Mouse (Mus musculus) embryonic facial prominence, embryonic 14.5 days (tissue): ENCODE results near the gene Gpr132. TPM values are rescaled to one million over a fixed set of nuclear protein-coding genes. Genes with fewer than 3 reads are reported as not detected.

Source experiments
- ATAC-seq: fragments of 200-750 bp; cut with Nextera tagmentation; 2 replicates; pipeline ENCODE4 v1.8.0; 2017; ENCODE audit warnings: low read depth, moderate number of reproducible peaks, moderate TSS enrichment
- DNase-seq: peaks from one replicate; pipeline ENCODE4 v3.0.0-alpha.2; 2015; ENCODE audit warnings: low spot score
- H3K27ac ChIP-seq: fragments of 300-500 bp; sonication (generic); replicated peaks from 2 replicates; pipeline ENCODE4 v1.5.1; 2014; ENCODE audit warnings: low read depth, mild to moderate bottlenecking, low read length, moderate library complexity
- H3K27me3 ChIP-seq: fragments of 300-500 bp; sonication (generic); replicated peaks from 2 replicates; pipeline ENCODE4 v1.6.1; 2014; ENCODE audit warnings: low read length; ENCODE audit not compliant: control insufficient read depth, insufficient read depth
- H3K36me3 ChIP-seq: fragments of 300-500 bp; sonication (generic); 2 replicates; pipeline ENCODE4 v1.6.1; 2014; ENCODE audit warnings: low read length, mixed read lengths; ENCODE audit not compliant: control insufficient read depth, insufficient read depth
- H3K4me1 ChIP-seq: fragments of 300-500 bp; sonication (generic); 2 replicates; pipeline ENCODE4 v1.6.1; 2014; ENCODE audit warnings: antibody characterized with exemption, low read length; ENCODE audit not compliant: control insufficient read depth, insufficient read depth
- H3K4me2 ChIP-seq: fragments of 300-500 bp; sonication (generic); 2 replicates; pipeline ENCODE4 v1.6.1; 2014; ENCODE audit warnings: low read depth, mild to moderate bottlenecking, low read length, moderate library complexity, mixed read lengths
- H3K4me3 ChIP-seq: fragments of 300-500 bp; sonication (generic); 2 replicates; pipeline ENCODE4 v1.5.1; 2014; ENCODE audit warnings: low read depth, mild to moderate bottlenecking, low read length
- H3K9ac ChIP-seq: fragments of 300-500 bp; sonication (generic); 2 replicates; pipeline ENCODE4 v1.6.1; 2014; ENCODE audit warnings: low read depth, mild to moderate bottlenecking, low read length, moderate library complexity, mixed read lengths
- H3K9me3 ChIP-seq: fragments of 300-500 bp; sonication (generic); 2 replicates; pipeline ENCODE4 v1.6.1; 2016; ENCODE audit warnings: low read length; ENCODE audit not compliant: control insufficient read depth
- WGBS: fragments of 180-500 bp; shearing (Covaris S2); extraction: QIAGEN DNeasy Blood & Tissue Kit; methylation state at CpG from one replicate; pipeline ENCODE4 v1.1.7; 2014; 5-methylcytosine and 5-hydroxymethylcytosine counted together
- polyA plus RNA-seq: library from polyadenylated mRNA; unstranded; fragments of >200 nt; fragmentation: Nextera tagmentation; extraction: Ambion mirVana; gene quantifications from 2 replicates; pipeline ENCODE4 v1.2.1, GENCODE M21; 2014

Gene Gpr132
- 0.45 and 0.54 TPM in 2 replicates for polyA plus RNA-seq

DNA sequence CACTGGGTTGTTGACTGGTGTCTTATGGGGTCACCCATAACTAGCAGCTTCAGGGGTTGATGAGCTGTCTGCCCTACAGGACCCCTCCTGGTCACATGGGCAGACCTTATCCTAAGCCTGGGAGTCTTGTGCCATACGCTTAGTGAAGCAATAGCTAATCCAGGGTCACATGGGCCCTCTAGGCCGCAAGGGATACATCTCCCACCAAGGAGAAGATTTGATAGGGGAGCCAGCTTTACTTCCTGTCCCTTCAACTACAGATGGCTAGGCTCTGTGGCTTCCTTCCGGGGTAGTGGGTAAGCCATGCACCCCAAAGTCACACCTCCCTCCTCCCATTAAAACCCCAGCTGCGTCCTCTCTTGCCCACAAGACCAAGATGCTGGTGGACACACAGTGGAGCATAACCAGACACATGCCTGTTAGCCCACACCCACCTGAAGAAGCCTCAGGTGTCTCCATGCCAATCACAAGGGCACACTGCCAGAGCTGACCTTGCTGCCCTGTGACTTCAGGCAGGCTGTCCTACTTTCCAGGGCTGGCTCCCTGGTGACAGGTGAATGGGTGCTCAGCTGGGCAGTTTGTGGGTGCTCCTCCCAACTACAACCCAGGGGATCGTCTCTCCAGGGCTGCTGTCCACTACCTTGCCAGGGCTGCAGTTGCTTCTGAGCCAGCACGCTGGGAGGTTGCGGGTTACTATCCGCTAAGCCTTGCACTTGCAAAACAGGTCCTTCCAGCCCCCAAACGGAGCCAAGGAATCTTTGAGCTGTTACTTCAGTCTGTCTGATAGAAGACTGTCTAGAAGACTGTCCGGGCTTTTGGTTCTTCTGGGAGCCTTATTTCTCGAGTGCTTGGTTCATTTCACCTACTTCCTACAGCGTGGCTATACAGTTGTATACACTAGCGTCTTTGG is at the start of gene Gpr132:
Gene Gpr132, minus strand, starts transcription at position 51 of the 910 bp plus-strand sequence.
- no peak within 1 kb of the TSS for H3K9ac ChIP-seq
- peak; percentile 68 for DNase-seq
- H3K4me2 ChIP-seq: no peak within 1 kb of the TSS
- no peaks in the 10 kb centered on the region for H3K36me3 ChIP-seq
- peaks cover 13% of the 10 kb centered on the region for H3K27me3 ChIP-seq
- H3K9me3 ChIP-seq: no peaks in the 10 kb centered on the region
- H3K4me1 ChIP-seq: peaks cover 11% of the 10 kb centered on the region; the same call in 1 of the 2 replicates
- ATAC-seq: no peak
- H3K4me3 ChIP-seq: no peak within 1 kb of the TSS
- 61% methylated on average over 13 of the region's 13 CpGs for WGBS
- no peak within 1 kb of the TSS for H3K27ac ChIP-seq

GRCm38 (mm10) chr12:112917486-112917885 is 49.5 kb upstream of the Gpr132 start:
- H3K27me3 ChIP-seq: no peaks in the 10 kb centered on the region
- no peak overlapping the region for H3K4me3 ChIP-seq
- ATAC-seq: no peak
- no peaks in the 10 kb centered on the region for H3K4me1 ChIP-seq
- no peak for DNase-seq
- H3K36me3 ChIP-seq: 0 out of 2 replicates have a peak, but pooled peaks cover 3% of the 10 kb centered on the region
- no peak overlapping the region for H3K27ac ChIP-seq
- H3K4me2 ChIP-seq: no peak overlapping the region
- 76% methylated on average over 11 of the region's 11 CpGs for WGBS
- no peak overlapping the region for H3K9ac ChIP-seq
- H3K9me3 ChIP-seq: no peaks in the 10 kb centered on the region

DNA sequence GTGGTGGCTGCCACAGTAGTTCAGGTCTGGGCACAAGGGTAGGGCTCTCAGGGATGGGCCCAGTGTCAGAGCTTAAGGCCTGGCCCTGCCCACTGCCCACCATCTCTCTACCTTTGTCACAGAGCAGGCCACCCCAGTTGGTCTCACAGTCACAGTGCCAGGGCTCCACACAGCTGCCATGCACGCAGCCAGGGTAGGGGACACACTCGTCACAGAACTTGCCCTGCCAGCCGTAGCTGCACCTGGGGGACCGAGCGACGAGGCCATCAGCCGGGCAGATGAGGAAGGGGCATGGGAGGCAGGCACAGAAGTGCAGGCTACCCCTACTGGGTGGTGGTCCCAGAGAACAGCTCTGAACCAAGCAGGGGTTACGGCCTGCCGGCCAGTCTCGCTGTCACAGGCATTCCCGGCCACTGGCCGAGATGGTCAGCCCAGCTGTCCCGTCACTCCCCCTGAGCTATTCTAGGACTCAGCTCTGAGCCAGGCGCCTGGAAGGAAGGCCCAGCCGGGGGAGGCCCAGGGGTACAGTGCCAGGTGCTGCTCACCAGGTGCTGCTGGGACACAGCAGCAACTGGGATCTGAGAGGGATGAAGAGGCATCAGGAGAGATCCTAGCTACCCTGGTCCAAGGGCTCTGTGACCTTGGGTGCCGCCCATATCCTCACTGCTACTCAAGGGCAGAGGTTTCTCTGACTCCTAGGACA is 48.8 kb upstream of the Gpr132 start:
- Histone ChIP-seq H3K9ac (no peak overlapping the region), H3K4me1 (no peaks in the 10 kb centered on the region)

DNA sequence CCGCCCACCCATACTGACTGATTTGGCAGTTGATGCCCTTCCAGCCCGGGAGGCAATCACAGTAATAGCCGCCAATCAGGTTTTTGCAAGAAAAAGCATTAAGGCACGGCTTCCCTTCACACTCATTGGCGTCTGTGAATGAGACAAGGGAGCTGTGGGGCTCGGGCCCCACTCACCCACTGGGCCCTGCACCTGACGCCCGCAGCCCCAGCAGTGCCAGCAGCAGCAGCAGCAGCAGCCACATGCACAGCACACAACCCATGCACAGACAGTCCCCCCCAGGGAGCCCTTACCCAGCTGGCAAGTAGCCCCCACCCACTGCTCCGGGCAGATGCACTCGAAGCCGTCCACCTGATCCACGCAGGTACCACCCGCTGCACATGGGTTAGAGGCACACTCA is 47.6 kb upstream of the Gpr132 start:
- DNase-seq (no peak), ATAC-seq (no peak)
- Histone ChIP-seq H3K9me3 (no peaks in the 10 kb centered on the region), H3K4me3 (no peak overlapping the region), H3K9ac (no peak overlapping the region), H3K4me2 (no peak overlapping the region), H3K36me3 (0 out of 2 replicates have a peak, but pooled peaks cover 3% of the 10 kb centered on the region), H3K4me1 (no peaks in the 10 kb centered on the region), H3K27me3 (no peaks in the 10 kb centered on the region), H3K27ac (no peak overlapping the region)
- 72% methylated on average over 13 of the region's 13 CpGs for WGBS

More for the DNA sequence above, 48.8 kb upstream of the Gpr132 start:
- WGBS: 85% methylated on average over 12 of the region's 16 CpGs
- H3K27me3 ChIP-seq: no peaks in the 10 kb centered on the region
- no peaks in the 10 kb centered on the region for H3K9me3 ChIP-seq
- no peak overlapping the region for H3K4me3 ChIP-seq
- H3K4me2 ChIP-seq: no peak overlapping the region
- peak; percentile 26; the same call in 1 of the 2 replicates for ATAC-seq
- H3K27ac ChIP-seq: no peak overlapping the region
- 0 out of 2 replicates have a peak, but pooled peaks cover 3% of the 10 kb centered on the region for H3K36me3 ChIP-seq
- DNase-seq: no peak

DNA sequence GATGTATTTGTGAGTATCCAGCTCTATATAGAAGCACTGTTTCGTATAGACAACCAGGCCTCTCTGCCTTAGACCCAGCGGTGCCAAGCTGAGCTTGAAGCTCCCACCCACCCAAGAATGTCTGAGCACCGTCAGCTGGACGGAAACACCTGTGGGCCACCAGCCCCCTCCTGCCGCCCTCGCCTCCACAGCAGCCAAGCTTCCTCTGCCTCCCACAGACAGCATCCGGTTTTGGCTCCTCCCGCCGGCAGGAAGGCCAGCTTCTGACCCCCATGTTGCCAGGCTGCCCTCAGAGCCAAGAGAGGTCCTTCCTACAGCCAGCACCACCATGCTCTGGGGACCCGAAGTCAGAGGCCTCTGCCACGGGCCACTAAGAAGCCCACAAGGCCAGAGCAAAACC is 46.5 kb upstream of the Gpr132 start:
- Histone ChIP-seq H3K27me3 (no peaks in the 10 kb centered on the region), H3K4me1 (no peaks in the 10 kb centered on the region), H3K9ac (no peak overlapping the region), H3K36me3 (0 out of 2 replicates have a peak, but pooled peaks cover 3% of the 10 kb centered on the region), H3K27ac (no peak overlapping the region), H3K9me3 (no peaks in the 10 kb centered on the region), H3K4me2 (no peak overlapping the region), H3K4me3 (no peak overlapping the region)
- ATAC-seq: no peak
- DNase-seq: no peak
- WGBS: 65% methylated on average over 9 of the region's 11 CpGs

- 80% methylated on average over 24 of the region's 28 CpGs for WGBS
Observed at GRCm38 (mm10) chr12:112912951-112913745, 45.1 kb upstream of the Gpr132 start.

GRCm38 (mm10) chr12:112911701-112912100 is 43.7 kb upstream of the Gpr132 start:
- Histone ChIP-seq H3K27me3 (no peaks in the 10 kb centered on the region), H3K9ac (no peak overlapping the region)
- ATAC-seq: no peak

More at GRCm38 (mm10) chr12:112912951-112913745, 45.1 kb upstream of the Gpr132 start:
- Histone ChIP-seq H3K27me3 (no peaks in the 10 kb centered on the region), H3K27ac (no peak overlapping the region), H3K9me3 (no peaks in the 10 kb centered on the region), H3K4me1 (no peaks in the 10 kb centered on the region), H3K4me2 (no peak overlapping the region), H3K9ac (no peak overlapping the region), H3K4me3 (no peak overlapping the region), H3K36me3 (0 out of 2 replicates have a peak, but pooled peaks cover 3% of the 10 kb centered on the region)
- DNase-seq (no peak), ATAC-seq (no peak)

GRCm38 (mm10) chr12:112908991-112909390 is 41.0 kb upstream of the Gpr132 start:
- Histone ChIP-seq H3K27me3 (no peaks in the 10 kb centered on the region), H3K4me2 (no peak overlapping the region), H3K4me3 (no peak overlapping the region), H3K27ac (no peak overlapping the region), H3K36me3 (no peaks in the 10 kb centered on the region), H3K9ac (no peak overlapping the region), H3K4me1 (no peaks in the 10 kb centered on the region), H3K9me3 (no peaks in the 10 kb centered on the region)
- DNase-seq: no peak
- 97% methylated on average over 22 of the region's 22 CpGs for WGBS
- no peak for ATAC-seq

More at GRCm38 (mm10) chr12:112911701-112912100, 43.7 kb upstream of the Gpr132 start:
- H3K9me3 ChIP-seq: no peaks in the 10 kb centered on the region
- no peaks in the 10 kb centered on the region for H3K4me1 ChIP-seq
- no peak overlapping the region for H3K4me2 ChIP-seq
- 0 out of 2 replicates have a peak, but pooled peaks cover 3% of the 10 kb centered on the region for H3K36me3 ChIP-seq
- no peak overlapping the region for H3K27ac ChIP-seq
- DNase-seq: no peak
- no peak overlapping the region for H3K4me3 ChIP-seq
- 85% methylated on average over 15 of the region's 17 CpGs for WGBS
